Mouse (Mus musculus) gonadal fat pad, adult 2 months (tissue): ENCODE measurements around the gene Strap. TPM values are rescaled to one million over a fixed set of nuclear protein-coding genes. Genes with fewer than 3 reads are reported as not detected.

Experiments
- DNase-seq: peaks from one replicate; pipeline ENCODE4 v3.0.0-alpha.2; 2012; ENCODE audit warnings: low read depth
- polyA plus RNA-seq: library from polyadenylated mRNA; depleted of rRNA; stranded (reverse); fragments of >200 nt; gene quantifications from 2 replicates; pipeline ENCODE4 v1.2.3, GENCODE M21; 2012; rRNA removed

Gene Strap
- polyA plus RNA-seq, 1 experiment = 26.5 TPM

- DNase-seq = no peak
Measured at GRCm38 (mm10) chr6:137774166-137774565, 39.3 kb downstream of the Strap start.

GRCm38 (mm10) chr6:137775159-137775558 lies 40.3 kb downstream of the Strap start:
- DNase-seq = no peak

GRCm38 (mm10) chr6:137776981-137777380 lies 42.1 kb downstream of the Strap start:
- no peak for DNase-seq

- DNase-seq = no peak
Measured at GRCm38 (mm10) chr6:137783899-137784637, 49.2 kb downstream of the Strap start.

- no peak for DNase-seq
Measured at GRCm38 (mm10) chr6:137788976-137789590, 54.2 kb downstream of the Strap start.

- no peak for DNase-seq
Measured at GRCm38 (mm10) chr6:137789658-137790057, 54.8 kb downstream of the Strap start.

- DNase-seq = no peak
Measured at GRCm38 (mm10) chr6:137795494-137795893, 60.6 kb downstream of the Strap start.

- DNase-seq = no peak
Measured at GRCm38 (mm10) chr6:137796596-137797567, 62.0 kb downstream of the Strap start.

- DNase-seq = no peak
Measured at GRCm38 (mm10) chr6:137799253-137799652, 64.4 kb downstream of the Strap start.

Other genes with a start within 250 kb of the Strap start
- 13.8 and 18.0 TPM in 2 replicates for gene Eps8, start 80.2 kb upstream of the Strap start, polyA plus RNA-seq
- gene Dera, start 19.5 kb downstream of the Strap start, polyA plus RNA-seq = 20.9 and 22.2 TPM in 2 replicates